Mouse (Mus musculus): ENCODE measurements around the gene Arid1b.

- TF ChIP-seq CTCF (IDR thresholded peaks at IDR 0.05; ENCODE audit: control insufficient read depth, insufficient read depth, insufficient read length) = no peak
- no peak for TF ChIP-seq USF1 (IDR thresholded peaks at IDR 0.05; ENCODE audit: low read depth)
Observed at GRCm38 (mm10) chr17:5287641-5288040, 293.5 kb downstream of the Arid1b start.
